Mouse (Mus musculus) Patski (cell line): Measurements from ENCODE around the gene Fance. TPM values are rescaled to one million over a fixed set of nuclear protein-coding genes. Genes with fewer than 3 reads are reported as not detected.
"Not testable (repeated sequence)": the region's sequence is repeated elsewhere in the genome, so short reads cannot be mapped to it uniquely, and the experiment has no call there.

Source experiments
- ATAC-seq: fragments of 100-300 bp; one replicate; pipeline ENCODE4 v1.8.0; 2021
- CTCF ChIA-PET: fragments of 350-600 bp; sonication (Branson Sonifier 250); formaldehyde crosslinking; loops from one replicate; lab custom pipeline; 2022; ENCODE audit warnings: inconsistent platforms; lab: Charles Lee
- POLR2A ChIA-PET: fragments of 350-600 bp; sonication (Branson Sonifier 250); formaldehyde crosslinking; loops from one replicate; lab custom pipeline; 2022; ENCODE audit warnings: antibody characterized with exemption, inconsistent platforms; lab: Charles Lee
- DNase-seq: peaks from one replicate; pipeline ENCODE4 v3.0.0-alpha.2; 2011; ENCODE audit warnings: low read depth, low spot score
- H3K27me3 ChIP-seq: fragments of 371-371 bp; one replicate; pipeline ENCODE4 v1.5.1; 2021
- CTCF ChIP-seq: fragments of 100-300 bp; IDR thresholded peaks from one replicate; pipeline ENCODE4 v1.5.1; 2021
- in situ Hi-C: fragments of 300-500 bp; cut with MboI; formaldehyde crosslinking; loops from 3 replicates; pipeline ENCODE4 v1.11.1; 2018; ENCODE audit warnings: low pct_unique_long_range_greater_than_20kb, mixed read lengths
- polyA plus RNA-seq: library from polyadenylated mRNA; unstranded; gene quantifications from one replicate; pipeline ENCODE4 v1.2.3, GENCODE M21; 2021

Gene Fance
- polyA plus RNA-seq, 1 experiment from 2014 or later: 44.9 TPM

DNA sequence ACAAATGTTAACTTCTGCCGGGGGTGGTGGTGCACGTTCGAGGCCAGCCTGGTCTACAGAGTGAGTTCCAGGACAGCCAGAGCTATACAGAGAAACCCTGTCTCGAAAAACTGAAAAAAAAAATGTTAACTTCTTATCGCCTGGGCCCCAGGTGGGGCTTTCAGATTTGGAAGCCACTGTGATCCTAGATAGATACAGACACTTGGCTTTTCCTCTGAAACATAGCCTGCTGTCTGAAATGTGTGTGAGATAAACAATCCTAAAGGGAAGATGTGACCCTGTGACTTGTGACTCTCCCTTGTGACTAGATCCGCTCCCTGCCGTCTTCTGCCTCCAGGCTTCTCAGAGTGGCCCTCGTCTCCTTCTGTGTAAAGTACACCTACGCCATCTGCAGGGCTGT lies 4.4 kb downstream of the Fance start:
- no peaks in the 10 kb centered on the region for H3K27me3 ChIP-seq
- CTCF ChIA-PET: no interaction called here
- in situ Hi-C loops: no loop called here
- TF ChIP-seq CTCF: no peak
- POLR2A ChIA-PET: interaction anchor here (1.6 kb wide), 1 partner anchor 32 kb away, joined by 6 read pairs; no protein-coding TSS in a partner anchor
- no peak for DNase-seq
- no peak for ATAC-seq

DNA sequence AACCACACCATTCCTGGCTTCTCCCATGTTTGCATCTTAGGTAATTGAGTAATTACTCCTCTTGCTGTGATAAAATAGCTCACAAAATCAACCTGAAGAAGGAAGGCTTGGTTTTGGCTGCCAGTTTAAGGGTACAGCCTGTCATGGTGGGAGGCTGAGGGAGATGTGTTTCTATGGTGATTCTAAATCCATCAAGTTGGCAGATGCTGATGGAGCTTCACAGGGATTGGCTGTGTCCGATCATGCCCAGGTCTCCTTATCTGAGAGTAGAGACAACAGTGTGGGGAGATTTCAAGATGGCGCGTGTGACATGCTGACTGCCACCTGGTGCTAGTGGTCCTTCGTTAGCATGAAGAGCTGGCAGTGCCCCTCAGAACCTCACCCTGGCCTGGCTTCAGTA lies 8.4 kb downstream of the Fance start:
- in situ Hi-C loops: no loop called here
- ATAC-seq (no peak), DNase-seq (no peak)
- ChIA-PET POLR2A (interaction anchor here (1.5 kb wide), 1 partner anchor 10 kb away, joined by 13 read pairs; no protein-coding TSS in a partner anchor), CTCF (interaction anchor here (2.5 kb wide), 1 partner anchor 96 kb away, joined by 6 read pairs; no protein-coding TSS in a partner anchor)
- H3K27me3 ChIP-seq: no peaks in the 10 kb centered on the region
- no peak for TF ChIP-seq CTCF

DNA sequence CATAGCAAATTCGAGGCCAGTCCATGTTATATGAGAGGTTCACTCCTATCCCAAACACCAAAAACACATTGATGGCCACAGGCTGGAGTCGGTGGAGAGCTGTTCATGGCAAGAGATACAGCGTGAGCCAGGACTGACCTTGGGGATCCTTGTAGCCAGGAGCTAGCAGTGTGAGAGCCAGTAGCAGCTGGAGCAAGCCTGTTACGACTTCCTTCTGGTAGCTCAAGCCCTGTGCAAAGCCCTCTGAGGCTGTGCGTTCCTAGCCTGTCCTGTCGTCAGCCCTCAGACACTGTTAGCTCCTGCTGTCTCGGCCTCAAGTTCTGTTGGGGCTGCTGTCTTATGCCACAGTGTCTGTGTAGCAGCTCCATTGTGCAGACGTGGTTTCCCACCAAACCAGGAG lies 10.5 kb downstream of the Fance start:
- ChIA-PET POLR2A (interaction anchor here (1.0 to 1.2 kb wide), 2 partner anchors 10 kb away, joined by 3 to 5 read pairs; partner anchors contain the start of gene Fance), CTCF (interaction anchor here (2.2 kb wide), 1 partner anchor 98 kb away, joined by 11 read pairs; no protein-coding TSS in a partner anchor)
- TF ChIP-seq CTCF: no peak
- no peaks in the 10 kb centered on the region for H3K27me3 ChIP-seq
- in situ Hi-C loops: no loop called here
- no peak for DNase-seq
- ATAC-seq: no peak

GRCm38 (mm10) chr17:28324416-28324815 lies 11.1 kb downstream of the Fance start:
- DNase-seq, ATAC-seq, H3K27me3 ChIP-seq, in situ Hi-C loops: not testable (repeated sequence)
- ChIA-PET CTCF (interaction anchor here (2.2 kb wide), 1 partner anchor 98 kb away, joined by 11 read pairs; no protein-coding TSS in a partner anchor), POLR2A (interaction anchor here (1.2 kb wide), 1 partner anchor 11 kb away, joined by 3 read pairs; the partner anchor contains the start of gene Fance)

GRCm38 (mm10) chr17:28325751-28326150 lies 12.4 kb downstream of the Fance start:
- ChIA-PET CTCF (no interaction called here), POLR2A (no interaction called here)
- no peak for TF ChIP-seq CTCF
- no peak for ATAC-seq
- H3K27me3 ChIP-seq: no peaks in the 10 kb centered on the region
- DNase-seq: no peak
- in situ Hi-C loops: no loop called here

DNA sequence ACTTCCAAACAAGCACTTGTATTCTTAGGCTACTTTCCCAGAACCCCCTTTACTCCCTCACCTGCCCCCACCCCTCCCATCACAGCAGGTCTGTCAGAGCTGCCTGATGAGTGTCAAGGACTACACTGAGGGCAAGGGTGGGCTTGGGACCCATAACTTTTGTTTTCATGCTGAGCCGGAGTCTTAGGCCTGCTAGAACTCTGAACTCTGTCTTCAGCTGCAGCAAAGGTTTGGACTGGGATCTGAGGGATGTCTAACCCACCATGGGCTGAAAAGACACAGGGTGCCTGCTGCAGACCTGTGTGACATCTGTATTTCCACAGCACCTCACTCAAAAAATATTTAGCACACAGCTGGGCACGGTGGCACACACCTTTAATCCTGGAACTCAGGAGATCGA lies 13.6 kb downstream of the Fance start:
- no peak for ATAC-seq
- in situ Hi-C loops: no loop called here
- TF ChIP-seq CTCF: no peak
- no peak for DNase-seq
- POLR2A ChIA-PET: interaction anchor here (0.7 to 1.0 kb wide), 4 partner anchors 10 to 950 kb away, joined by 3 to 5 read pairs (median 3); no protein-coding TSS in a partner anchor
- CTCF ChIA-PET: interaction anchor here (0.8 to 1.0 kb wide), 3 partner anchors 11 to 58 kb away, joined by 3 to 4 read pairs (median 3); partner anchors contain the start of gene Fance
- H3K27me3 ChIP-seq: no peaks in the 10 kb centered on the region

DNA sequence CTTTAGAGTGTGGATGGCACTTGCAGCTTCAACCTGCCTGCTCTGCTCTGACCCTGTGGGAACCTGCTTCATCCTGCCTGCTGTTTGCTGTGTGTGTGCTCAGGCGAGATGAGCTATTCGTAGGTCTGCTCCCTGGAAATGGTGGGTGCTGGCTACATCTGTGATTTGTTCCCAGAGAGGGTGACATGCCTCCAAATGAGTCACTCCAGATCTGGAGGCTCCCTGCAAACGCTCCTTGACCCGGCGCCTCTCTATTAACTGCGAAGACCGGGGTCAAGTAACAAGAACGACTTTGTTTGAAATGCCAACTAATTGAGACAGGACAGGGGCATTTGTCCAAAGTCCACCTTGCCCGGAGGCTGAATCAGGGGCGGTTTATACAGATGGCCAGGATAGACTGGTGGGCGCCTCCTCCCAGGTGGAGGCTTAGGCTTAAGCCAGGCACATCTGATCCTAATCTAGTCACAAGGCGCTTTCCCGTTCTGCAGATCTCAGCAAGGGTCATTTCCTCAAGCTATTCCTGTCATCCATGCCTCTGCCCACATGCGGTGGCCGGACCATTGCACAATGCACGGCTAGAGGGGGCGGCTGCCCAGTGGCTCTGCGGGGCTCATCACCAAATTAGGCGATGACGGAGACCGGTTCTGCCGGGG lies 14.5 kb downstream of the Fance start:
- in situ Hi-C loops: no loop called here
- ATAC-seq: peak; percentile 55
- H3K27me3 ChIP-seq: no peaks in the 10 kb centered on the region
- POLR2A ChIA-PET: interaction anchor here (0.6 to 2.2 kb wide), 5 partner anchors 11 to 45 kb away, joined by 3 to 8 read pairs (median 5); no protein-coding TSS in a partner anchor
- peak; percentile 80 for DNase-seq
- CTCF ChIA-PET: interaction anchor here (0.8 to 1.5 kb wide), 4 partner anchors 11 to 57 kb away, joined by 3 to 4 read pairs (median 4); partner anchors contain the start of gene Fance
- TF ChIP-seq CTCF: no peak

DNA sequence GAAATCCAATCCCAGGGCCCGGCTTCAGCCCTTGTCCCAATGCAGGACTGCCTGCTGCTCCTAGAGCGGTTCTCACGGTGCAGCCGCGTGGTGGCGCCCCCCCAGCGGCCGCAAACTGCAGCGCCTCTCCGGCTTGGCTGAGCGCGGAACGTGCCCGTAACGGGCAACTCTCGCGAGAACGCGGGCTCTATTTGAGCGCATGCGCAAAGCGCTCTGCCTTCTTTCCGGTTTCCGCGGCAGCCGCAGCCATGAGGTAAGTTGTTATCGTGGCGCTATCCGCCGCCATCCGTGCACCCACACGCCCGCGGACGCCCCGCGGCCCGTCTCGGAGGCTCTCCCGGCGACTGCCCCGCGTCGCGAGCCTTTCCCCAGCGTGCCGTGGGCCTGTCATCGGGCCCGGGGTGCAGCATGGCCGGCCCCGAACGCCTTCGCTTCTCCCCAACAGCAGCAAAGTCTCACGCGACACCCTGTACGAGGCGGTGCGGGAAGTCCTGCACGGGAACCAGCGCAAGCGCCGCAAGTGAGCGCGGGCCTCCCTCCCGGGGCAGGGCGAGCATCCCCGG lies 15.1 kb downstream of the Fance start, which contains the start of gene Rpl10a:
Gene Rpl10a (plus strand): TSS at position 106 of the 563 bp plus-strand sequence.
- ChIA-PET CTCF (interaction anchor here (1.5 to 2.1 kb wide), 2 partner anchors 14 to 40 kb away, joined by 4 to 8 read pairs; no protein-coding TSS in a partner anchor), POLR2A (interaction anchor here (0.7 to 3.9 kb wide), 8 partner anchors 9 to 44 kb away, joined by 3 to 45 read pairs (median 4); partner anchors contain the start of gene Tead3)
- TF ChIP-seq CTCF: no peak
- ATAC-seq (peak; percentile 55), DNase-seq (peak; percentile 79)
- H3K27me3 ChIP-seq: no peaks in the 10 kb centered on the region
- in situ Hi-C loops: no loop called here

DNA sequence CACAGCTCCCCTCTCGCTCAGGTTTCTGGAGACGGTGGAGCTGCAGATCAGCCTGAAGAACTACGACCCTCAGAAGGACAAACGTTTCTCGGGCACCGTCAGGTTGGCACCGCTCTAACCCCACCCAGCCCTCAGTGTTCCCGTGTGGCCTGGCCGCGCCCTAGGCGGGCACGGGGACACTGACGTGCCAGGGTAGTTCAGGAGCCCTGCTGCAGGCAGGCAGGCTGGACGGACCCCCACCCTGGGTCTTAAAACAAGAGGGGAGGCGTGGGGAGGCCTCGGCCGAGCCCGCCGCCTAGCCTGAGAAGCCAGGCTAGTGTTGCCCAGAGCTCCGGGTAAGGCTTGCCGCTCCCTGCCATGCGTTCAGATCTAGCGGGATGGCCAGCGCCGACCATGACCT lies 15.6 kb downstream of the Fance start:
- DNase-seq: no peak
- in situ Hi-C loops: no loop called here
- H3K27me3 ChIP-seq: no peaks in the 10 kb centered on the region
- TF ChIP-seq CTCF: no peak
- CTCF ChIA-PET: interaction anchor here (1.5 to 2.1 kb wide), 2 partner anchors 14 to 39 kb away, joined by 4 to 8 read pairs; no protein-coding TSS in a partner anchor
- ATAC-seq: no peak
- POLR2A ChIA-PET: interaction anchor here (0.8 to 3.9 kb wide), 6 partner anchors 9 to 21 kb away, joined by 3 to 45 read pairs (median 4); partner anchors contain the start of gene Tead3
